ENCODE assay signal across 8 mouse cellular contexts in the genomic region with DNA sequence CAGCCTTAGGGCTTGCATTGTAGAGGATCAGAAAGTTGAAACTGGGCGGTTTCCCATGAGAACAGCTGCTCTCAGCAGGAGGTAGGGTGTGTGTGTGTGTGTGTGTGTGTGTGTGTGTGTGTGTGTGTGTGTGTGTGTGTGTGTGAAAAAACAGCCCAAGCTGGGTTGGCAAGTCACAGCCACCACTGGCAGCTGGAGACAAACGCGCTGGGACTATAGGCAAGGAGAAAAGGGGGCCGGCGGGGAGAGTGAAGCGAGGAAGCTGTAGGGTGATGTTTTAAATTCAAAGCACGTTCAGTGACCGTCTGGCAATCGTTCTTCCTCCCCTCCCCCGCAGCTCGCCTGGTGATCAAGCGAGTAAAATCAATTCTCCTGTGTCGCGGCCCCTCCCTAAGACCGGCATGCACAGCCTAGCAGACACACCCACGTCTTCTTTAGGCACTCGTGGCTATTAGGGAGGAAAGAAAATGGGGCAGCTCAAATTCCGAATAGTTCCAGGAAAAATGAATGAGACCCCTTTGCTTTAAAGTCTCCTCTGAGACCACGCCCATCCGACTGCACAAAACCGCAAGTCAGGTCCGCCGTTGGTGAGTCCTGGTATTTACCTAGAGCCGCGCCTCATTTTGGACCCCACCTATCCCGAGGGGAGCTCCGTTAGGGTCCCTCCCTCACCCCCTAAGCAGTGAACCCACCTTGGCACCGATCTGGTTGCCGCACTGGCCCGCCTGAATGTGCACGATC. TPM values are rescaled to one million over a fixed set of nuclear protein-coding genes. Genes with fewer than 3 reads are reported as not detected.
DNase-seq lines count a peak whose midpoint lies in the region; ATAC-seq and TF ChIP-seq lines count a peak whose summit lies in the region.

No protein-coding gene starts in this region.

- TF ChIP-seq CTCF in lung, adult 2 months (IDR thresholded peaks at IDR 0.05; ENCODE audit: insufficient read depth, low read length), result no peak

- peak overlapping the region; percentile 89 for H3K4me2 ChIP-seq in heart, embryonic 14.5 days (ENCODE audit: low read length)

- TF ChIP-seq POLR2A in lung, adult 2 months (IDR thresholded peaks at IDR 0.05; ENCODE audit: borderline replicate concordance, extremely low read depth, low read depth, low read length), result no peak

- ATAC-seq in heart, embryonic 14.5 days (ENCODE audit: insufficient number of reproducible peaks, insufficient read depth, low FRiP score, low read depth), result no peak; the same call in 1 of the 2 replicates
- ATAC-seq in neutrophil, adult 5-6 weeks (ENCODE audit: extremely low read depth, insufficient number of reproducible peaks, low FRiP score, poor library complexity, severe bottlenecking), result peak; percentile 40; the same call in 1 of the 2 replicates

- H3K36me3 ChIP-seq in heart, embryonic 14.5 days (ENCODE audit: control insufficient read depth, insufficient read depth, low read length), result peaks cover 5% of the 10 kb centered on the region; the same call in 1 of the 2 replicates

- H3K27me3 ChIP-seq in heart, embryonic 14.5 days (ENCODE audit: control insufficient read depth, insufficient read depth, low read length), result peaks cover 7% of the 10 kb centered on the region; the same call in 1 of the 2 replicates

- peak; percentile 46 to 48 for DNase-seq in lung, adult 18-20 months
- DNase-seq in lung, postnatal 14 days, result no peak
- DNase-seq in embryo, embryonic 11 days, result peak; percentile 85
- peak; percentile 77 for DNase-seq in kidney, postnatal 14 days
- no peak for DNase-seq in lung, adult 2 months
- peak; percentile 62 for DNase-seq in thymus, postnatal 4 days

- no peaks in the 10 kb centered on the region for H3K9me3 ChIP-seq in heart, embryonic 14.5 days (ENCODE audit: control insufficient read depth, low read length)

- peak overlapping the region; percentile 89 for H3K9ac ChIP-seq in heart, embryonic 14.5 days (ENCODE audit: low read length)

- peak overlapping the region; percentile 84 for H3K4me3 ChIP-seq in heart, embryonic 14.5 days (ENCODE audit: control insufficient read depth in 1 of 2, insufficient read depth in 1 of 2, low read depth in 1 of 2, low read length in 2 of 2)
- H3K4me3 ChIP-seq in lung, adult 2 months (replicated peaks; ENCODE audit: extremely low read depth, low read depth, low read length), result peak overlapping the region; percentile 40

- peak overlapping the region; percentile 57 to 89 for H3K27ac ChIP-seq in heart, embryonic 14.5 days (replicated peaks in 1 of 2; ENCODE audit: control insufficient read depth in 1 of 2, insufficient read depth in 1 of 2, low read depth in 2 of 2, low read length in 2 of 2)

- 1% methylated on average over 31 of the region's 31 CpGs for WGBS in heart, embryonic 14.5 days
- WGBS in lung, adult 2 months, result 2% methylated on average over 29 of the region's 31 CpGs

- H3K4me1 ChIP-seq in heart, embryonic 14.5 days (ENCODE audit: control insufficient read depth in 2 of 2, insufficient read depth in 2 of 2, low read length in 2 of 2), result peaks cover 17 to 25% of the 10 kb centered on the region in 2 experiments
- H3K4me1 ChIP-seq in lung, adult 2 months (ENCODE audit: control insufficient read depth, insufficient read depth, low read length), result peaks cover 5% of the 10 kb centered on the region

RNA-seq across cellular contexts. Expression of gene Tubb2b, which starts 0.6 kb away (rescaled TPM):
- polyA plus RNA-seq in heart, embryonic 14.5 days (2014; fragmentation: Nextera tagmentation; extraction: Ambion mirVana), result 26.7 and 35.0 TPM in 2 replicates
- polyA plus RNA-seq in lung, adult 2 months (2012; rRNA removed), result 13.6 and 21.6 TPM in 2 replicates
- total RNA-seq in neutrophil, adult 5-6 weeks (2017), result 3.8 and 6.5 TPM in 2 replicates

RNA-seq across cellular contexts. Expression of gene Psmg4, which starts 33.1 kb away (rescaled TPM):
- 81.2 and 81.7 TPM in 2 replicates for polyA plus RNA-seq in heart, embryonic 14.5 days (2014; fragmentation: Nextera tagmentation; extraction: Ambion mirVana)
- polyA plus RNA-seq in lung, adult 2 months (2012; rRNA removed), result 79.9 and 123 TPM in 2 replicates
- 42.6 and 56.8 TPM in 2 replicates for total RNA-seq in neutrophil, adult 5-6 weeks (2017)

RNA-seq across cellular contexts. Expression of gene Tubb2a, which starts 51.8 kb away (rescaled TPM):
- polyA plus RNA-seq in heart, embryonic 14.5 days (2014; fragmentation: Nextera tagmentation; extraction: Ambion mirVana), result 124 and 131 TPM in 2 replicates
- 320 and 386 TPM in 2 replicates for polyA plus RNA-seq in lung, adult 2 months (2012; rRNA removed)
- total RNA-seq in neutrophil, adult 5-6 weeks (2017), result 16.5 and 17.7 TPM in 2 replicates

Comparison
In these comparisons a context has a peak if more than half of its experiments do, and no peak if none do; other contexts are left out.
1. DNase-seq: peak in lung, adult 18-20 months (2 of 2), embryo, embryonic 11 days (single experiment), kidney, postnatal 14 days (single experiment) and thymus, postnatal 4 days (single experiment); none in lung, postnatal 14 days (single experiment) and lung, adult 2 months (single experiment).